Mouse (Mus musculus) C2C12 (cell line): ENCODE results near the gene Capzb. TPM values are rescaled to one million over a fixed set of nuclear protein-coding genes. Genes with fewer than 3 reads are reported as not detected.
A peak's percentile ranks its signal among the peaks of the same experiment; 100 is the strongest.

ENCODE experiments used
- H3K27me3 ChIP-seq: one replicate; pipeline ENCODE4 v1.6.1; 2011; ENCODE audit not compliant: control insufficient read depth, insufficient read depth, insufficient read length
- H3K36me3 ChIP-seq: one replicate; pipeline ENCODE4 v1.6.1; 2011; ENCODE audit not compliant: control insufficient read depth, insufficient read depth
- H3K4me3 ChIP-seq: one replicate; pipeline ENCODE4 v1.5.1; 2011; ENCODE audit warnings: mild to moderate bottlenecking, control low read depth; ENCODE audit not compliant: poor library complexity, insufficient read depth, severe bottlenecking
- H3K79me2 ChIP-seq: one replicate; pipeline ENCODE4 v1.6.1; 2011; ENCODE audit not compliant: control insufficient read depth, insufficient read depth
- H3K79me3 ChIP-seq: one replicate; pipeline ENCODE4 v1.6.1; 2011; ENCODE audit warnings: low read depth, control low read depth
- H3ac ChIP-seq: one replicate; pipeline ENCODE3; 2011; ENCODE audit warnings: low read depth; ENCODE audit not compliant: control insufficient read depth, insufficient read length
- CEBPB ChIP-seq: IDR thresholded peaks from one replicate; pipeline ENCODE4 v1.6.1; 2011; ENCODE audit warnings: low read depth, mild to moderate bottlenecking, control low read depth, moderate library complexity
- CTCF ChIP-seq: IDR thresholded peaks from one replicate; pipeline ENCODE4 v1.5.1; 2011; ENCODE audit not compliant: control insufficient read depth, insufficient read depth, insufficient read length
- FOSL1 ChIP-seq: IDR thresholded peaks from one replicate; pipeline ENCODE4 v1.8.0; 2011; ENCODE audit warnings: mild to moderate bottlenecking, low read length; ENCODE audit not compliant: poor library complexity, insufficient read depth, severe bottlenecking
- MAX ChIP-seq: IDR thresholded peaks from one replicate; pipeline ENCODE4 v1.6.1; 2011; ENCODE audit warnings: mild to moderate bottlenecking, control low read depth
- MYOD1 ChIP-seq: IDR thresholded peaks from one replicate; pipeline ENCODE4 v1.6.1; 2011; ENCODE audit warnings: low read depth; ENCODE audit not compliant: control insufficient read depth, insufficient read length
- MYOG ChIP-seq: IDR thresholded peaks from one replicate; pipeline ENCODE4 v1.6.1; 2011; ENCODE audit not compliant: control insufficient read depth, insufficient read length; ENCODE audit errors: extremely low read depth
- USF1 ChIP-seq: IDR thresholded peaks from one replicate; pipeline ENCODE4 v1.6.1; 2011; ENCODE audit warnings: low read depth, mild to moderate bottlenecking, control low read depth, moderate library complexity
- polyA plus RNA-seq: library from polyadenylated mRNA; unstranded; fragments of >200 nt; fragmentation: generic; extraction: Trizol; gene quantifications from one replicate; pipeline ENCODE4 v1.2.1, GENCODE M21; 2012; ENCODE audit warnings: missing spikeins

Gene Capzb
- polyA plus RNA-seq, 1 experiment, result 362 TPM

DNA sequence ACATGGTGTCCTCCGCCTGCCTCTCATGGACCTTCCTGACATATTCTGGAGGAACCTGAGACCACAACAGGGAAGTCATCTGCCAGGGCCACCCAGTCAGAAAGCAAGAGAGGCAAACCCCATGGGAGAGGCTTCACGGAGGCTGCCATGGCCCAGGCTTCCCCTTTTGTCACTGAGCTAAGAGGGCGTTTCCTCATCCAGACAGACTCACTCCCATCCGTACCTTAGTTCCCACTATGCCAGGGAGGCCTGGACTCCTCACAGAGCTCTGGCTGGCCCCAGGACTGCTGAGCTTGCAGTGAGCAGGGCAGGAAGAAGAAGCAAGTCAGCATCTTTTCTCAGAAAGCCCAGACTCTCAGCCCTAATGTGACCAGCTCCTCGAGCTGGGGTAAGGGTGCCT is 115.2 kb downstream of the Capzb start:
- Histone ChIP-seq H3ac (no peak overlapping the region), H3K4me3 (no peak overlapping the region), H3K79me2 (no peaks in the 10 kb centered on the region), H3K27me3 (no peaks in the 10 kb centered on the region), H3K36me3 (no peaks in the 10 kb centered on the region), H3K79me3 (no peaks in the 10 kb centered on the region)
- no peak for TF ChIP-seq CTCF

DNA sequence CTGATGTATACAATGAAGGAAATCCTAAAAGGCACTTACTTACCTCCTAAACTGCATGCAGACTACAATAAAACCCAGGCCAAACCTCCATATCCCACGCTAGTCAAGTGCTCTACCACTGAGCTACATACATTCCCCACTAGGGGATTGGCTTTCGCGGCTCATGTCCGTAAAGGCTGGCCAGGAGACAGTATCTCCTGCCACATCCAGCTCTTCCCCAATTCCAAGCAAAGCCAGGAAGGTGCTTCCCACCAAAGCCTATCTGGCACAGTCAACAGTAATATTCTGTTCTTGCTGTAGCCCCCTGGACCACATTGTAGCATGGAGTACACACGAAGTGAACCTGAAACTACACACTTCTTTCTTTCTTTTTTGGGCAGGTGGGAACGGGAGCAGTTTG is 117.0 kb downstream of the Capzb start:
- H3K79me2 ChIP-seq, result no peaks in the 10 kb centered on the region
- H3K4me3 ChIP-seq, result peak overlapping the region; percentile 48
- no peak for TF ChIP-seq CTCF
- TF ChIP-seq MYOG, result no peak
- TF ChIP-seq MYOD1, result no peak
- TF ChIP-seq USF1, result no peak
- no peak overlapping the region for H3ac ChIP-seq
- H3K36me3 ChIP-seq, result no peaks in the 10 kb centered on the region
- no peaks in the 10 kb centered on the region for H3K79me3 ChIP-seq
- H3K27me3 ChIP-seq, result no peaks in the 10 kb centered on the region

DNA sequence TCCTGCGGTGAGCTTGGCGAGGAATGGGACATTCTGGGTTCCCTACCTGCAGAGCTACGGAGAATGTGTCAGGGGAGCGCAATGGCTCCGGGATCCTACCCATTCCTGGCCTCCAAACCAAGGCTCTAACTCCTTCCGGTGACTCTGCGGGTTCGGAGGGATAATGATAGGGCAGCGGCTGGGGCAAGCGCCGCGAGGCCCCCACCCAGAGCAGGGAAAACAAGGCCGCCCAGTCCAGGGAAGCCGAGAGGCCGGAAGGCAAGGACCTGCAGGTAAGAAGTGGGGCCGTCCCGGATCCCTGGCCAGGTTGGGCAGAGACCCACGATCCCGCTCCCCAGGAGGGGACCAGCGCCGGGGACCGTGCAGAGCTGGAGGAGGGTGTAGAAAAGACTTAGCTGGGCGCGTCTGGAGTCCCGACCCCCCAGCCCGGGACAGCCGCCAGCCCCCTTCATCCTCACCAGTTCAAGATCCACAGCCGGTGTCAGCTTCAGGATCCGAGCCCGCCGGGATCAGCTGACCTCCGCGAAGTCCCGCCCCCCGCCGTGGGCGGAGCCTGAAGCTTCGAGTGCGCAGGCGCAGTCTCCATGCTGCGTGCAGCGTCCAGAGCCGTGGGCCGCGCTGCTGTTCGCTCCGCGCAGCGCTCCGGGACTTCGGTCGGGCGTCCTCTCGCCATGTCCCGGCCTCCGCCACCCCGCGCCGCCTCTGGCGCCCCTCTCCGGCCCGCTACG is 117.6 kb downstream of the Capzb start, which contains the start of the genes Pqlc2 and Akr7a5:
Pqlc2 (minus strand) TSS at position 538 of the 728 bp plus-strand sequence.
Akr7a5 (plus strand) TSS at position 574 of the 728 bp plus-strand sequence.
- Histone ChIP-seq H3ac (peak within 1 kb of the TSS; percentile 88), H3K79me3 (no peaks in the 10 kb centered on the region), H3K4me3 (peak within 1 kb of the TSS; percentile 48), H3K27me3 (no peaks in the 10 kb centered on the region), H3K79me2 (no peaks in the 10 kb centered on the region), H3K36me3 (no peaks in the 10 kb centered on the region)
- no peak for TF ChIP-seq FOSL1
- no peak for TF ChIP-seq MYOD1
- no peak for TF ChIP-seq CTCF
- TF ChIP-seq CEBPB, result no peak
- no peak for TF ChIP-seq MYOG
- TF ChIP-seq MAX, result peak; percentile 35
- peak; percentile 80 for TF ChIP-seq USF1

DNA sequence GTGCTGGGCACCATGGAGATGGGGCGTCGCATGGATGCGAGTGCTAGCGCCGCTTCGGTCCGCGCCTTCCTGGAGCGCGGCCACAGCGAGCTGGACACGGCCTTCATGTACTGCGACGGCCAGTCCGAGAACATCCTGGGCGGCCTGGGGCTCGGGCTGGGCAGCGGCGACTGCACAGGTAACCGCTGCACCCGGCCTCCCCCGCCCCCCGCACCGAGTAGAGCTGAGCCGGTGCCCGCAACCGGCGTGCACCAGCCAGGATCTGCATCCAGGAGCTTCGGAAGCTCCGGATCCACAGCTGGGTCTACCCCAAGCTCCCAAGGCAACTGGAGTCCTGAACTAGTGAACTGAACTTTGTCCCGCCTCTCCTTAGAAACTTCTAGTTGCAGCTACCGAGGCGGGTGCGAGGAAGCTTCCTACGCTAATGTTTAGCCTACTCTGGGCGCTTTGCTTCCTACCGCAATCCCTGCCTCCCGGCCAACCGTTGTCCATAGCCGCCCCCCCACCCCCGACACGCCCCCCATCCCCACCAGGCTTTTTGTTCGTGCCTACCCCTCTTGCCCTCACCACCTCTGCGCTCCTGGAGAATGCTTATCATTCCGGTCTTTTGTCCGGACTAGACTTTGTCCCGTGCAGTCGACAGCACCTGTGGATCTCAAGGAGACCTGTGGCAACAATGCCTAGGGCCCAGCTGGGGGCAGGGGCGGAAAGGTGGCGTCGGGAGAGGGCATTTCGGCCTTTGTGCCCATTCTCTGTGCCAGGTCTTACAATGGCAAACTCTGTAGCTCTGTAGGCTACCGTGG is 118.4 kb downstream of the Capzb start:
- no peak for TF ChIP-seq MYOG
- no peak for TF ChIP-seq USF1
- TF ChIP-seq CTCF, result no peak
- TF ChIP-seq MAX, result no peak
- no peak for TF ChIP-seq CEBPB
- no peak for TF ChIP-seq FOSL1
- no peak for TF ChIP-seq MYOD1
- Histone ChIP-seq H3K27me3 (no peaks in the 10 kb centered on the region), H3K36me3 (no peaks in the 10 kb centered on the region), H3ac (peak overlapping the region; percentile 88), H3K79me3 (no peaks in the 10 kb centered on the region), H3K4me3 (peak overlapping the region; percentile 48), H3K79me2 (no peaks in the 10 kb centered on the region)

DNA sequence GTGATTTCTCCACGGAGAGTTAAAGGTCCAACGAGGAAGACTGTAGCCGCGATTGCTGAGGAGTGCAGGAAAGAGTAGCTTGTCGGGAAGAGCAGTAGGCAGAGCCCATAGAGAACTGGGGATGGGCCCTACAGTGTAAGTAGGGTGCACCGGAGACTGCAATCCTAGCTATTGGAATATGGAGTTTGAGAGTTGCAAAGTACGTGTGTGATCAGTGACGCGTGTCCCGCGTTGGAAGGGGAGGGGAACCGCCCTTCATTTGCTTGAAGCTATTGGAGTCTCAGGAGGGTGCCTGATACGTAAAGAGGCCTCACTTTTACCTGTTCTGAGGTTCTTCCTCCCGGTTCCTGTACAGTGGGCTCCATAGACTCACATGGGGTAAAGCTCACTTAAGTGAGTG is 119.0 kb downstream of the Capzb start:
- no peaks in the 10 kb centered on the region for H3K79me2 ChIP-seq
- no peaks in the 10 kb centered on the region for H3K27me3 ChIP-seq
- TF ChIP-seq USF1 (no peak), CEBPB (no peak), CTCF (no peak)

DNA sequence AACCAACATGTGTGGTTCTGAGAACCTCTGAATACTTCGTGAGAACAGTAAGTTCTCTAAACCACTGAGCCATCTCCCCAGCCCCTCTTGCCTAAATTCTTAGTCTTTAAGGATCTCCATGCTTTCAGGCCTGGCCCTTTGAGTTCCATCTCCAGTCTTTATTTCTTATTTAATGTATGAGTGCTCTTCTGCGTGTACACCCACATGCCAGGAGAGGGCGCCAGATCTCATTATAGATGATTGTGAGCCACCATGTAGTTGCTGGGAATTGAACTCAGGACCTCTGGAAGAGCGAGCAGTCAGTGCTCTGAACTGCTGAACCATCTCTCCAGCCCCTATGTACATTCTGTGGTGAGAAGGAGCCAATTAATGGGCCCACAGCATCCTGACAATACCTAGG is 119.9 kb downstream of the Capzb start:
- Histone ChIP-seq H3K79me2 (no peaks in the 10 kb centered on the region), H3K36me3 (no peaks in the 10 kb centered on the region), H3K27me3 (no peaks in the 10 kb centered on the region), H3K4me3 (no peak overlapping the region), H3K79me3 (no peaks in the 10 kb centered on the region), H3ac (no peak overlapping the region)
- TF ChIP-seq MYOD1, result no peak
- no peak for TF ChIP-seq CEBPB
- no peak for TF ChIP-seq FOSL1
- no peak for TF ChIP-seq USF1
- no peak for TF ChIP-seq MYOG
- TF ChIP-seq MAX, result no peak
- no peak for TF ChIP-seq CTCF

More for the DNA sequence above, 119.0 kb downstream of the Capzb start:
- Histone ChIP-seq H3K36me3 (no peaks in the 10 kb centered on the region), H3K79me3 (no peaks in the 10 kb centered on the region), H3ac (peak overlapping the region; percentile 10), H3K4me3 (no peak overlapping the region)
